Mouse (Mus musculus): ENCODE measurements around the gene Josd1. TPM values are rescaled to one million over a fixed set of nuclear protein-coding genes. Genes with fewer than 3 reads are reported as not detected.

The Josd1 gene
- polyA plus RNA-seq, 1 experiment from 2014 or later, result 29.7 TPM

- Histone ChIP-seq H3K27ac (no peak overlapping the region), H3K9ac (no peak overlapping the region), H3K36me3 (peaks cover 98% of the 10 kb centered on the region), H3K9me3 (replicated peaks) (no peaks in the 10 kb centered on the region), H3K4me3 (no peak overlapping the region), H3K4me2 (replicated peaks) (no peak overlapping the region), H3K27me3 (no peaks in the 10 kb centered on the region), H3K4me1 (no peaks in the 10 kb centered on the region)
- WGBS, result 90% methylated on average over 6 of the region's 6 CpGs
- no peak for ATAC-seq (ENCODE audit: low FRiP score)
Observed at GRCm38 (mm10) chr15:79716710-79717109, 29.0 kb upstream of the Josd1 start.

- H3K36me3 ChIP-seq, result peaks cover 100% of the 10 kb centered on the region
- no peak overlapping the region for H3K4me3 ChIP-seq
Observed at GRCm38 (mm10) chr15:79715646-79716045, 27.9 kb upstream of the Josd1 start.

GRCm38 (mm10) chr15:79708229-79708822, 20.6 kb upstream of the Josd1 start:
- H3K36me3 ChIP-seq, result peaks cover 72% of the 10 kb centered on the region

More at GRCm38 (mm10) chr15:79715646-79716045, 27.9 kb upstream of the Josd1 start:
- Histone ChIP-seq H3K27me3 (no peaks in the 10 kb centered on the region), H3K9me3 (replicated peaks) (no peaks in the 10 kb centered on the region), H3K9ac (no peak overlapping the region), H3K4me1 (no peaks in the 10 kb centered on the region), H3K27ac (no peak overlapping the region), H3K4me2 (replicated peaks) (no peak overlapping the region)
- ATAC-seq (ENCODE audit: low FRiP score), result no peak
- 96% methylated on average over 7 of the region's 7 CpGs for WGBS

GRCm38 (mm10) chr15:79706603-79707214, 19.0 kb upstream of the Josd1 start:
- Histone ChIP-seq H3K27me3 (no peaks in the 10 kb centered on the region), H3K9ac (no peak overlapping the region), H3K4me3 (no peak overlapping the region), H3K4me2 (replicated peaks) (no peak overlapping the region), H3K4me1 (no peaks in the 10 kb centered on the region), H3K27ac (no peak overlapping the region), H3K9me3 (replicated peaks) (no peaks in the 10 kb centered on the region), H3K36me3 (peaks cover 56% of the 10 kb centered on the region)
- 91% methylated on average over 17 of the region's 17 CpGs for WGBS
- ATAC-seq (ENCODE audit: low FRiP score), result no peak

More at GRCm38 (mm10) chr15:79708229-79708822, 20.6 kb upstream of the Josd1 start:
- H3K4me1 ChIP-seq, result no peaks in the 10 kb centered on the region
- H3K4me2 ChIP-seq (replicated peaks), result no peak overlapping the region
- no peaks in the 10 kb centered on the region for H3K9me3 ChIP-seq (replicated peaks)
- H3K27ac ChIP-seq, result no peak overlapping the region
- no peak overlapping the region for H3K4me3 ChIP-seq
- no peak overlapping the region for H3K9ac ChIP-seq
- 88% methylated on average over 5 of the region's 5 CpGs for WGBS
- ATAC-seq (ENCODE audit: low FRiP score), result no peak
- no peaks in the 10 kb centered on the region for H3K27me3 ChIP-seq

- Histone ChIP-seq H3K36me3 (0 out of 2 replicates have a peak, but pooled peaks cover 14% of the 10 kb centered on the region), H3K27me3 (no peaks in the 10 kb centered on the region), H3K4me2 (replicated peaks) (no peak overlapping the region), H3K4me3 (no peak overlapping the region), H3K27ac (peak overlapping the region; percentile 25), H3K9me3 (replicated peaks) (no peaks in the 10 kb centered on the region), H3K9ac (no peak overlapping the region), H3K4me1 (peaks cover 24% of the 10 kb centered on the region)
- ATAC-seq (ENCODE audit: low FRiP score), result no peak
- WGBS, result 80% methylated on average over 9 of the region's 9 CpGs
Observed at GRCm38 (mm10) chr15:79697558-79698187, 10.0 kb upstream of the Josd1 start.

- H3K4me3 ChIP-seq, result no peak overlapping the region
- 69% methylated on average over 6 of the region's 6 CpGs for WGBS
Observed at GRCm38 (mm10) chr15:79697011-79697410, 9.3 kb upstream of the Josd1 start.

GRCm38 (mm10) chr15:79696508-79696907, 8.8 kb upstream of the Josd1 start:
- Histone ChIP-seq H3K9me3 (replicated peaks) (no peaks in the 10 kb centered on the region), H3K4me3 (no peak overlapping the region), H3K27me3 (no peaks in the 10 kb centered on the region), H3K4me2 (replicated peaks) (no peak overlapping the region), H3K27ac (peak overlapping the region; percentile 25; the same call in 1 of the 2 replicates), H3K4me1 (peaks cover 35% of the 10 kb centered on the region), H3K9ac (no peak overlapping the region), H3K36me3 (0 out of 2 replicates have a peak, but pooled peaks cover 14% of the 10 kb centered on the region)
- 96% methylated on average over 2 of the region's 2 CpGs for WGBS
- no peak for ATAC-seq (ENCODE audit: low FRiP score)

More at GRCm38 (mm10) chr15:79697011-79697410, 9.3 kb upstream of the Josd1 start:
- Histone ChIP-seq H3K4me2 (replicated peaks) (no peak overlapping the region), H3K27me3 (no peaks in the 10 kb centered on the region), H3K4me1 (peaks cover 30% of the 10 kb centered on the region), H3K27ac (peak overlapping the region; percentile 25), H3K9ac (no peak overlapping the region), H3K9me3 (replicated peaks) (no peaks in the 10 kb centered on the region), H3K36me3 (0 out of 2 replicates have a peak, but pooled peaks cover 14% of the 10 kb centered on the region)
- no peak for ATAC-seq (ENCODE audit: low FRiP score)

GRCm38 (mm10) chr15:79695516-79695915, 7.8 kb upstream of the Josd1 start:
- Histone ChIP-seq H3K4me1 (peaks cover 37% of the 10 kb centered on the region), H3K27ac (no peak overlapping the region), H3K9ac (no peak overlapping the region), H3K27me3 (no peaks in the 10 kb centered on the region), H3K9me3 (replicated peaks) (no peaks in the 10 kb centered on the region), H3K36me3 (0 out of 2 replicates have a peak, but pooled peaks cover 14% of the 10 kb centered on the region), H3K4me2 (replicated peaks) (no peak overlapping the region), H3K4me3 (no peak overlapping the region)
- no peak for ATAC-seq (ENCODE audit: low FRiP score)
- WGBS, result 82% methylated on average over 3 of the region's 3 CpGs

GRCm38 (mm10) chr15:79694512-79694911, 6.8 kb upstream of the Josd1 start:
- H3K27ac ChIP-seq, result no peak overlapping the region
- H3K36me3 ChIP-seq, result 0 out of 2 replicates have a peak, but pooled peaks cover 12% of the 10 kb centered on the region
- H3K9me3 ChIP-seq (replicated peaks), result no peaks in the 10 kb centered on the region
- peaks cover 43% of the 10 kb centered on the region for H3K4me1 ChIP-seq
- 94% methylated on average over 4 of the region's 4 CpGs for WGBS
- no peak overlapping the region for H3K9ac ChIP-seq
- H3K4me3 ChIP-seq, result no peak overlapping the region
- no peak for ATAC-seq (ENCODE audit: low FRiP score)
- H3K4me2 ChIP-seq (replicated peaks), result no peak overlapping the region
- no peaks in the 10 kb centered on the region for H3K27me3 ChIP-seq

- Histone ChIP-seq H3K9ac (0 out of 2 replicates have a peak overlapping the region, but pooled peaks have one; percentile 14), H3K27ac (no peak overlapping the region), H3K9me3 (replicated peaks) (no peaks in the 10 kb centered on the region), H3K27me3 (no peaks in the 10 kb centered on the region), H3K36me3 (0 out of 2 replicates have a peak, but pooled peaks cover 7% of the 10 kb centered on the region), H3K4me2 (replicated peaks) (0 out of 2 replicates have a peak overlapping the region, but pooled peaks have one; percentile 22), H3K4me1 (peaks cover 46% of the 10 kb centered on the region), H3K4me3 (no peak overlapping the region)
- 92% methylated on average over 11 of the region's 11 CpGs for WGBS
- no peak for ATAC-seq (ENCODE audit: low FRiP score)
Observed at GRCm38 (mm10) chr15:79693740-79694139, 6.0 kb upstream of the Josd1 start.

GRCm38 (mm10) chr15:79692334-79692733, 4.6 kb upstream of the Josd1 start:
- Histone ChIP-seq H3K27me3 (no peaks in the 10 kb centered on the region), H3K4me3 (no peak overlapping the region), H3K36me3 (0 out of 2 replicates have a peak, but pooled peaks cover 7% of the 10 kb centered on the region), H3K4me2 (replicated peaks) (peak overlapping the region; percentile 90), H3K27ac (no peak overlapping the region), H3K9ac (no peak overlapping the region), H3K4me1 (peaks cover 46% of the 10 kb centered on the region), H3K9me3 (replicated peaks) (no peaks in the 10 kb centered on the region)
- no peak for ATAC-seq (ENCODE audit: low FRiP score)
- WGBS, result 88% methylated on average over 5 of the region's 5 CpGs

- peak overlapping the region; percentile 90 for H3K4me2 ChIP-seq (replicated peaks)
- no peaks in the 10 kb centered on the region for H3K27me3 ChIP-seq
- H3K36me3 ChIP-seq, result 0 out of 2 replicates have a peak, but pooled peaks cover 7% of the 10 kb centered on the region
- peaks cover 43% of the 10 kb centered on the region for H3K4me1 ChIP-seq
- peak overlapping the region; percentile 81 for H3K9ac ChIP-seq
- peak; percentile 44 for ATAC-seq (ENCODE audit: low FRiP score)
- H3K9me3 ChIP-seq (replicated peaks), result no peaks in the 10 kb centered on the region
- H3K27ac ChIP-seq, result peak overlapping the region; percentile 94
- peak overlapping the region; percentile 93 for H3K4me3 ChIP-seq
- WGBS, result under 1% methylated on average over 52 of the region's 53 CpGs
Observed at GRCm38 (mm10) chr15:79691023-79691508, 3.3 kb upstream of the Josd1 start.
